ENCODE assay signal across 9 mouse cellular contexts in the genomic region with DNA sequence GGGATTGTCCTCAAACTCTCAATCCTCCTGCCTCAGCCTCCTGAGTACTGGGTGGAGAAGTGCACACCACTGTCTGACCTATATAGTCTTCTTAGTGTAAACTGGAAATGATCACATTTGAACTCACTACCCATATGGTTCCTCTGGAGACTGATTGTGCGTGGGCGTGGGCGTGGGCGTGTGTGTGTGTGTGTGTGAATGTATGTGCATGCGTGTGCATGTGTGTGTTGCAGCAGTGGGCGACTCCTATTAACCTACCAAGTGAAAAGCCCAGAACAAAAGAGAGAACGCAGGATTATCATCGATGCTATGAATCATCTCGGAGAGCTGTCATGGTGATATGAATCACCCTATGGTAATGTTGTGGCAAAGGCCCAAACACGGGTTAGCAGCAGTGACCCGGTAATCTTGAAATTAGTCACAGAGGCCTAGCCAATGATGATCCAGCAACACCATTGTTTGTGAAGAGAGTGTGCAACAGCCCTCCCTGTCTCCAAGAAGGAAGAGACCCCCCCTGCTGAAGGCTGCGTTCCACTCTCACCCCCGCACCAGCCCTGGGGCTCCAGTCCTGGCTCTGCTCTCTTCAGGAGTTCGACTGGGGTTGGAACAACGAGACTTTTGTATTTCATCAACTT.
DNase-seq lines count a peak whose midpoint lies in the region; ATAC-seq and TF ChIP-seq lines count a peak whose summit lies in the region.
"Had no signal": no experiment of that assay in that cellular context is flagged by ENCODE, and none has a peak within 500 bp of the region (broad histone marks: within the 10 kb centered on the region; RNA-seq: fewer than 3 reads in every experiment).

No protein-coding gene starts in this region.

- H3K4me2 ChIP-seq in lung, postnatal 0 days (replicated peaks; ENCODE audit: low read depth, low read length) = no peak overlapping the region
- H3K4me2 ChIP-seq in myocyte (ENCODE audit: low read depth) = peak overlapping the region; percentile 74

- H3K4me1 ChIP-seq in lung, postnatal 0 days (ENCODE audit: insufficient read depth, low read depth, low read length) = peaks cover 5% of the 10 kb centered on the region; the same call in 1 of the 2 replicates

- WGBS in lung, postnatal 0 days = 80% methylated on average over 15 of the region's 15 CpGs

- no peak overlapping the region for H3K4me3 ChIP-seq in lung, postnatal 0 days (ENCODE audit: low read depth, low read length)
- no peak overlapping the region for H3K4me3 ChIP-seq in myocyte

- TF ChIP-seq EP300 in lung, postnatal 0 days (IDR thresholded peaks at IDR 0.05) = 0 out of 2 replicates have a peak, but pooled peaks have one; percentile 10

- no peak overlapping the region for H3K9ac ChIP-seq in lung, postnatal 0 days (replicated peaks; ENCODE audit: low read depth)

- TF ChIP-seq CTCF in lung, postnatal 0 days (IDR thresholded peaks at IDR 0.05) = no peak

- H3K9me3 ChIP-seq in lung, postnatal 0 days (ENCODE audit: low read length) = no peaks in the 10 kb centered on the region

- peak; percentile 36 for DNase-seq in lung, postnatal 0 days (ENCODE audit: low spot score)
- DNase-seq in lung, postnatal 14 days = no peak
- DNase-seq in adrenal gland, adult 18-20 months (ENCODE audit: low spot score in 2 of 2) = peak; percentile 39 to 52
- no peak for DNase-seq in neural tube, embryonic 10.5 days (ENCODE audit: extremely low spot score, low spot score)
- no peak for DNase-seq in cerebellum, adult 11 months
- DNase-seq: cerebellum, adult 9-10 months; kidney, adult 11 months had no signal

- H3K27me3 ChIP-seq in lung, postnatal 0 days (replicated peaks; ENCODE audit: insufficient read depth, low read length) = no peaks in the 10 kb centered on the region
- no peaks in the 10 kb centered on the region for H3K27me3 ChIP-seq in myocyte (ENCODE audit: control insufficient read depth, insufficient read depth, insufficient read length)

- peaks cover 84% of the 10 kb centered on the region for H3K79me2 ChIP-seq in myocyte (ENCODE audit: control insufficient read depth, insufficient read depth)

- H3K36me3 ChIP-seq in lung, postnatal 0 days (ENCODE audit: insufficient read depth, low read length) = no peaks in the 10 kb centered on the region
- peaks cover 3% of the 10 kb centered on the region for H3K36me3 ChIP-seq in myocyte (ENCODE audit: control insufficient read depth, insufficient read depth)

- no peak overlapping the region for H3K27ac ChIP-seq in lung, postnatal 0 days (ENCODE audit: low read length)

- no peak for TF ChIP-seq POLR2A in myocyte (IDR thresholded peaks at IDR 0.05; ENCODE audit: insufficient read length, low read depth)

- no peak overlapping the region for H3ac ChIP-seq in myocyte (ENCODE audit: control insufficient read depth, insufficient read length)

- peak; percentile 48 for ATAC-seq in lung, postnatal 0 days
- ATAC-seq in granulocyte monocyte progenitor cell, adult 5-6 weeks (replicated peaks; ENCODE audit: poor library complexity, severe bottlenecking) = peak; percentile 57

TF ChIP-seq in myocyte, 11 proteins besides CTCF, POLR2A, EP300 and RAD21:
- no peak for TF ChIP-seq E2F4 (IDR thresholded peaks at IDR 0.05; ENCODE audit: insufficient read depth)
- no peak for TF ChIP-seq MYOG (IDR thresholded peaks at IDR 0.05; ENCODE audit: control insufficient read depth in 1 of 3, insufficient read depth in 1 of 3, insufficient read length in 2 of 3, low read depth in 2 of 3)
- TF ChIP-seq TCF3 (IDR thresholded peaks at IDR 0.05; ENCODE audit: insufficient read length, low read depth) = no peak
- no peak for TF ChIP-seq REST (IDR thresholded peaks at IDR 0.05; ENCODE audit: insufficient read depth, insufficient read length)
- TF ChIP-seq MAX (IDR thresholded peaks at IDR 0.05; ENCODE audit: low read depth) = no peak
- TF ChIP-seq POLR2AphosphoS2 (IDR thresholded peaks at IDR 0.05; ENCODE audit: insufficient read length, low read depth) = no peak
- no peak for TF ChIP-seq CEBPB (IDR thresholded peaks at IDR 0.05; ENCODE audit: insufficient read depth, poor library complexity, severe bottlenecking)
- no peak for TF ChIP-seq TCF12 (IDR thresholded peaks at IDR 0.05; ENCODE audit: insufficient read depth, poor library complexity, severe bottlenecking)

Comparison
In these comparisons a context has a peak if more than half of its experiments do, and no peak if none do; other contexts are left out.
1. DNase-seq: peak in lung, postnatal 0 days (single experiment) and adrenal gland, adult 18-20 months (2 of 2); none in lung, postnatal 14 days (single experiment), neural tube, embryonic 10.5 days (single experiment) and cerebellum, adult 11 months (single experiment).